Mouse (Mus musculus): Measurements from ENCODE around the gene Slc7a6.
A peak's percentile ranks its signal among the peaks of the same experiment; 100 is the strongest.
"Not testable (repeated sequence)": the region's sequence is repeated elsewhere in the genome, so short reads cannot be mapped to it uniquely, and the experiment has no call there.

Slc7a6 gene

DNA sequence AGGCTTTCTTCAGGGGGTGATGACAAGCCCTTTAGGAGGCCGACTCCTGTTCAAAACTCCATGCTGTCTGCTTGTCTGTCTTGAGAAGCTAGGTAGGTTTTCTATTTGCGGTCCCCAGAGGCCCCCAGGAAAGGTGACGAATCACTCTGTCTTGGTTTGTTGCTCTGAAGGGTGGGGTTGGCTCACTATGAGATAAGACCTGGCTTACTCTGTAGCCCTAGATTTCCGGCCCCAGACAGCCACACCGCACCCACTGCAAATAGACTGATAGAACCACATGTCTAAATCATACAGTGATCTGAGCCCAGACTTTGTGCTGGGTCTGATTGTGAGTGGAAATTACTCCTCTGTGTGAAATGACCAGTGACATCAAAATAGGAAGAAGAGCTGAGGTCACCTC lies 23.0 kb downstream of the Slc7a6 start:
- no peak for DNase-seq

DNA sequence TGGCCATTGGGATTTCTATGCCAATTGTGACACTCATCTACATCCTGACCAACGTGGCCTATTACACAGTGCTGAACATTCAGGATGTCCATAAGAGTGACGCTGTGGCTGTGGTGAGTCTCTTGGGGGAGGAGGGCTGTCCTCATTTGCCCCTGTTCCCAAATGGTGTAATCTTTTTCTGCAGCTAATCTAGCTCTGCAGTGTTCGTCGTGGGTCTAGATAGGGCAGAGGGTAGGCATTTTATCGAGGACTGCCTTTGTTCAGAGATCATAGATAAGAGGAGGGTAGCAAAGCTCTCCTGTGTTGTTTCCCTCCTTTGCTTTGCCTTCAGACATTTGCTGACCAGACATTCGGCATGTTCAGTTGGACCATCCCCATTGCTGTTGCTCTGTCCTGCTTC lies 24.5 kb downstream of the Slc7a6 start:
- no peak for DNase-seq

DNA sequence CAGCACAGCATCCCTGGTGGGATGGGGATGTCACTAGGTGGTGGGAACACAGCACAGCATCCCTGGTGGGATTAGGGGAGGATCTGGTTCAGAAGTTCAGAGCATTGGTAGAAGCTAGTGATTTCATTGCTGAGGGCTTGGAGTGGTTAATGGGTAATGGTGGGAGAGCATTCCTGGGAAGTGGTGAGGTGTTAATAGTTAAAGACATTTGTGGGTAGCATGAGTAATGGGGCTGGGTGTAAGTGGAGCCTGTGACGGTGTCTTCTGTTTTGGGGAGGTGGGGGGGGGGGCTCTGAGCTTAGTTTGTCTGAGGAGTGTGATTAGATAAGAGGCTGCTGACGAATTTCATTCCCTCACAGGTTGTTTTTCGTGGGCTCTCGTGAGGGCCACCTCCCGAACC lies 25.4 kb downstream of the Slc7a6 start:
- no peak for DNase-seq

DNA sequence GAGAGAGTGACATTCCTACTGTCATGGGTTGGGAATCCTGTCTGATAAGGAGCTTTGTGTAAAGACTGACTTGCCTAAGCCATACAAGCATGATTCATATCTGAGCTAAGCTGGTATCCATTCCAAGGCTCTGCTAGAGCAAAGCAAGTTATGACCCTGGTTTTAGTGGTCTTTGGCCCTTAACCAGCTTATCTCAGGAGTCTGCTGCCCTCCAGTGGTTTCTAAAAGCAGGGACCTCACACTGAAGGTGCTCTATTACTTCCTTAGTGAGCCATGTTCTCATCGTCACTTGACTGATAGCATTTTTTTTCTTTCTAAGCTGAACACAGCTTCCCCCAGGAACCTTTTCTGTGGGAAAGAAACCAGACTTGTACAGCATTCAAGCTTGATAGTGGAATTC lies 30.1 kb downstream of the Slc7a6 start:
- peak; percentile 26 to 33 for DNase-seq

DNA sequence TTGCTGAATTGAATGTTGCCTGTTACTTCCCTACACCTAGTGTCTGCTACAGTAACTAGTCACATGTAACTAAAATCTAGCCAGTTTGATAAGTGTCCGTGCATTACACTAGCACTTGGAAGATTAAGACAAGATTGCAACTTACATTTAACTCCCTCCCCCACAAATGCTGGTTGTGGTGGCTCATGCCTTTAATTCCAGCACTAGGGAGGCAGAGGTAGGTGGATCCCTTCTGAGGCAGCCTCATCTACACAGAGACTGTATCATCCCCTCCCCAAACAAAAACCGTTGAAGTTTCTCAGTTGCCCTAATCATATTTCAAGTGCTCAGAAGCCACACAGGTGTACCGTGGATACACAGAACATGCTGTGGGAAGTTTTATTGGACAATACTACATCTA lies 30.9 kb downstream of the Slc7a6 start:
- DNase-seq, result not testable (repeated sequence)

DNA sequence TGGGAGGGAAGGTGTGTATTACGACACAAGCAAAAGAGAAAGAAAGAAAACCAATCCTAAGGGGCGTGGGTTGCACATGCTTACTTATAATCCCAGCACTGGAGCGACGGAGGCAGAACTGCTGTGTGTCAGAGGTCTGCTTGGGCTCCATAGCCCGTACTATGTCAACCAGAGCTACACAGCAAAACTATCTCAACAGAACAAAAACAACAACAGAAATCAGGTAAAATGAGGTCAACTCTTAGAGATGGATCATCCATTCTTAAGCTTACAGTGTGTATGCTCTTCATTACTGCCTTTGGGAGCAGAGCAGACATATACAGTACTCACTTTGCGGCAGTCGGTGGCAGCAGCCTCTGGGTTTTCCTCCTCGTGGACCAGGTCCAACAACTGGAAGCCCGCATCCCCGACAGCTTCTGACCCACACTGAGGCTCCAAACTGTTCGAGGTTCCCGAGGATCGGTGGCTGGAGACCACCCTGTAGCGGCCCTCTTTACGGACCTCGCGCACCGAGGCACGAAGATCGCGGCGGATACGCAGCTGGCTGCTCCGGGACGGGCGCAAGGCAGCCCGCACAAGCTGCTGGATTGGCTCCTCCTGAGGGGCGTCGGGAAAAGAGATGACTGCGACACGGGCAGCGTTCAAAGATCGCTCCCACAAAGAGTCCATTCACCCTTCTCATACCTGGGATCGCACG lies 41.5 kb downstream of the Slc7a6 start:
- peak in 1 of 2 experiments; percentile 8 for DNase-seq

DNA sequence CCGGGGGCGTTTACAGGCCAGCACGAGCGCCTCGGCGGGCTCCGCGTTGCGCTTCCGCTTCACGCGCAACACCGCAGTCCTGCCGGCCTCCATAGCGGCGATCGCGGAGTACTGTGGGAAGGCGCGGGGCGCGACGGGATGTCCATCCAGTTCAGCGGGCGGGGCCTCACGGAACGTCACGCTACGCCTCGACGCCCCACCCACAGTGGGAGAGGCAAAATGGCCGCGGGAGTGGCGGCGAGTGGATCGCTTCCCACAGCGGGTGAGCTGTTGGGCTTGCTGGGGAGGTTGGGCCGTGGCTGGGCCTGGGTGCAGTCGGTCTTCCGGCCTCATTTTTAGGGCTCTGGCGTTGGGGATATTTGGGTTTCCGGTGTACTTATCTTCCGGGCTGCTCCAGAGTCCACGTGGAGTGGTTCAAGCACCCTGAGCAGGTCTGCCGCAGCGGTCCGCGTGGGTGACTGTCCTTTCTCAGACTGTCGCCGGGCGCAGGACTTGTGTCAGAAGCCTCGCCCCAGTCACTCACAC lies 42.2 kb downstream of the Slc7a6 start, which contains the start of the genes Slc7a6os and Prmt7:
Gene Slc7a6os, minus strand, starts transcription at position 115 of the 525 bp plus-strand sequence.
Gene Prmt7, plus strand, starts transcription at position 116 of the 525 bp plus-strand sequence.
- peak; percentile 92 to 95 for DNase-seq

DNA sequence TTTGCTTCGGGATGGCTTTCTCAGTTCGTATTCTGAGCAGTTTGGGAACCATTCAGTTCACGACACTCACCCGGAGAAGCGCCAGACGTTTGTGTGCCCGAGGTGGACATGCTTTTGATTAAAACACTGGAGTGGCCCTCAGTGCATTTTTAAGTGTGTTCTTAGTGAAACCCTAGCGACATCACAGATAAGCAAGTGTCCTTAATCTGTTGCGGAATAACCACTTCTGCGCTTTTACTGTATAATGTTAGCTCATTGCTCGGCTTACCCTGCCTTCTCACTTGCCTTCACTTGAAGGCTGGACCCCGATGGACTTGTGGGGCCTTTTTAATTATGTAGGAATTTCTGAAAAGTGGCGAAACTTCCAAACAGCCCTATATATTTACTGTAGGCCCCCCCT lies 42.8 kb downstream of the Slc7a6 start:
- DNase-seq, result no peak

DNA sequence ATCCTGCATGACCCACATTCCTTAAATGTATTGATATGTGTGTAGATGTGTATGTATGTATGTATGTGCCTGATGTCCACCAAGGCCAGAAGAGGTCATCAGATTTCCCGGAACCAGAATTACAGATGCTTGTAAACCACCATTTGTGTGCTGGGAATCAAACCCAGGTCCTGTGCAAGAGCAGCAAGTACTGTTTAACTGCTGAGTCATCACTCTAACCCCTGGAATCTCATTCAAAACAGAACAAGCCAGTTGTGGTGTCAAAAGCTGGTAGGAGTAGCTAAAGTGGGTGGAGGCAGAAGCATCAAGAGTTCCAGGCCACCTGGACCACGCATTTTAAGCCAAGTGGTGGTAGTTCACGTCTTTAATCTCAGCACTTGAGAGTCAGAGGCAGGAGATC lies 45.3 kb downstream of the Slc7a6 start:
- DNase-seq, result no peak

DNA sequence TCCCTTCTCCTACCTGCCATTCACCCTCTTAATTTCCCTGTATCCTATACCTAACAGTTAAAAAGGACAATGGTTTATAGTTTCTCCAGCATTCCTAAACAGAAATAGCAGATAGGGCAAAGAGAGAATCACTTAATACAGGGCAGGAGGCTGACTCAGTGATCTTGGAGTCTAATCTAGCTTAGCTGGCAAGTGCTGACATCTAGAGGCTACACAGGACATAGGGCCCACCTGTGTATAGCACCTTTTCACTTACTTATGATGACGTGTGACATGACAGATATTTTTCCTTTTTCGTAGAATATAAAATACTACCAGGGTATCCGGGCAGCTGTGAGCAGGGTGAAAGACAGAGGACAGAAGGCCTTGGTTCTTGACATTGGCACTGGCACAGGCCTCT lies 51.0 kb downstream of the Slc7a6 start:
- DNase-seq, result no peak

DNA sequence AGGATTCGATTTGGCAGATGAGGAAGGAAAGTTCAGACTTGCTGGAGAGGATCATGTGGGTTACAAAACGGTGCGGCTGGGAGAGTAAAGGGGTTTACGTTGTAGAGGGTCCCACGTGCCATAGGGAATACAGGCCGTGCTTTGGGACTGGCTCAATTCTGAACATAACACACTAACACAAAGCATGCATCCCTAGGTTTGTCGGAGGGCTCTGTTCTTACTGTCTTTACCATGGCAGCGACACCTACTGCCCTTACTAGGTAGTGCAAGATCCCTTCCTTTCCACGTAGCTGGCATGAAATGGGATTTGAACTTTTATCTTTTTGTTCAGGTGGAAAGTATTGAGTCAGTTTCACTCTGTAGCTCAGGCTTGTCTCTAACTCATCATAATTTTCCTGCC lies 57.9 kb downstream of the Slc7a6 start:
- DNase-seq, result peak in 1 of 2 experiments; percentile 59

DNA sequence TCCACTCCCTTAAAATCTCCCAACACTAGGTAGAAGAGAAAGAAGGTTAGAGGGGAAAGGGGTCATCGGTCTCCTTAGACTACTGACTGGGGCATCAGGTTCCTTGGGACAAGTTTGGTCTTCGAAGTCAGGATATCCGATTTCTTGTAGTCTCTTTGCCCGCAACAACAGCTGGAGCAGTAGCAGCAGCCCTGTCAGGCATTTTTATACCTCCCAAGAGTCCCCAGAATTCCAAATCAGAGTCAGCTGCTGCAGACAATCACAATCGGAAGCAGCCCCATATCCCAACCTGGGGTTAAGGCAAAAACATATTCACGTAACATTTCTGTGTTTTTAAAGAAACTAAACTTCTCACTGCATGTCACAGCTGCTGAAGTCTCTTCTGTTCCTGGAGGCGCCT lies 62.9 kb downstream of the Slc7a6 start:
- DNase-seq, result no peak

DNA sequence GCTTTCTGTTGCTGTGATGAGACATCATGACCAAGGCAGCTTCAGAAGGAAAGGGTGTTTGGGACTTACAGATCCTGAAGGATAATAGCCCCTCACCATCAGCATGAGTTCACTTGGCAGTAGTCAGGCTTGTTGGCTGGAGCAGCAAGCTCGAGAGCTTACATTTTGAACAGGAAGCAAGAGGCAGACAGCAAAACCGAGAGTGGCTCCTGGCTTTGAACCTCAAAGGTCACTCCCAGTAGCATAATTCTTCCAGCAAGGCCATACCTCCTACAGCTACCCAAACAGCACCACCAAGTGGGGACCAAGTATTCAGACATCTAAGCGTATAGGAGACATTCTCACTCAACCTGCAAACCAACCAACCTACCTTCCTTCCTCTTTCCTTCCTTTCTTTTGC lies 64.1 kb downstream of the Slc7a6 start:
- DNase-seq, result no peak

DNA sequence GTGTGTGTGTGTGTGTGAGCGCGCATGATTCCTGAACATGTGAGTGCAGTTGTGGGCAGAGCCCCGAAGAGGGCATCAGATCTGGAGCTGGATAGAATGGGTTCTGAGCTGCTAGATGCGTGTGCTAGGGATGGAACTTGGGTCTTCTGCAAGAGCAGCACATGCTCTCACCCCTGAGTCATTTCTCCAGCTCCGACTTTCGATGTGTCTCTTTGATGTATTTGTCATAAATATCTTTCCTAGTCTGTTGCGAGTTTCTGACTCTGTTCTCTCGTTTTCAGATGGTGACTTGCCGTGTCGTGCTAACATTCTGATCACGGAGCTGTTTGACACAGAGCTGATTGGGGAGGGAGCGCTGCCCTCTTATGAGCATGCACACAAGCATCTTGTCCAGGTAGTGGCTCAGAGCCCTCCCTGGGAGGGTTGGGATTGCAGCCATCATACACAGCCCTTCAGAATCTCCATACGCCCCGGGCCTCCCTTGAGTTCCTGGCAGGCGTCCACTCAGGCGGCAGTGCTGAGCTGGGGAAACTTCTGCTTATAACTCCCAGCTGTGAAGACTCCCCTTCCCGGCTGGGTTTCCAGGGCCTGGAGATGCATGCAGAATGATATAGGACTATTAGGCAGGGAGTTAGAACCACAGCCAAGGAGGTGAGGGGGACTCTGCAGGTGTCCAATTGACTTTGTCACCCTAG lies 66.1 kb downstream of the Slc7a6 start:
- DNase-seq, result no peak

DNA sequence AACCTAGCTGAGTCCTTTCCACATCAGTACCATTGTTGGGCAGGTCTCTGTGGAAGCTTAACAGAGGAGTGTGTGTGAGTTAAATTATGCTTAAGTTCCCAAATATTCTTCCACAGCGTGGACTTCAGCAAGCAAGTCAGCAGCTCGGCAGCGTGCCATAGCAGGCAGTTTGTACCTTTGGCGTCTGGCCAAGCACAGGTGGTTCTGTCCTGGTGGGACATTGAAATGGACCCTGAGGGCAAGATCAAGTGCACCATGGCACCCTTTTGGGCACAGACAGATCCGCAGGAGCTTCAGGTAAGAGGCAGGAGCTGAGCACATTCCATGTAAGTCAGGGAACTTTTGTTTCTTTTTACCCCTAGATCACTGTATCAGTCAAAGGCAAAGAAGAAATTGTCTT lies 68.4 kb downstream of the Slc7a6 start:
- peak; percentile 51 to 81 for DNase-seq
